Mouse (Mus musculus) CH12.LX (cell line): ENCODE results near the gene Fam20b. TPM values are rescaled to one million over a fixed set of nuclear protein-coding genes. Genes with fewer than 3 reads are reported as not detected.

Experiments used
- DNase-seq: peaks from one replicate; pipeline ENCODE4 v3.0.0-alpha.2; 2013; ENCODE audit errors: extremely low read depth
- H3K27ac ChIP-seq: 2 replicates; pipeline ENCODE4 v1.5.1; 2012; ENCODE audit warnings: low read depth, mild to moderate bottlenecking, control low read depth, moderate library complexity; ENCODE audit not compliant: insufficient read depth
- H3K27me3 ChIP-seq: replicated peaks from 2 replicates; pipeline ENCODE3; 2012; ENCODE audit warnings: inconsistent platforms
- H3K36me3 ChIP-seq, 2 experiments: replicated peaks in 1 of 2; 2 replicates each; pipeline versions ENCODE3 to v1.6.1; 2012; ENCODE audit warnings: inconsistent platforms in 1 of 2, low read length in 1 of 2, mild to moderate bottlenecking in 1 of 2, mixed read lengths in 1 of 2, moderate library complexity in 1 of 2; ENCODE audit not compliant: control insufficient read depth in 1 of 2, insufficient read depth in 1 of 2
- H3K4me1 ChIP-seq, 2 experiments: 2 replicates each; pipeline ENCODE4 v1.6.1; 2012; ENCODE audit warnings: inconsistent platforms in 1 of 2, moderate library complexity in 1 of 2; ENCODE audit not compliant: insufficient read depth in 2 of 2, control insufficient read depth in 1 of 2
- H3K4me2 ChIP-seq: 2 replicates; pipeline ENCODE4 v1.6.1; 2012; ENCODE audit warnings: low read depth, mild to moderate bottlenecking, control low read depth; ENCODE audit not compliant: poor library complexity, insufficient read depth, severe bottlenecking
- H3K4me3 ChIP-seq, 3 experiments: fragments of 150-350 bp in 1 of 3; sonication (generic) in 1 of 3; replicated peaks in 1 of 3; 2 replicates each; pipeline versions ENCODE3 to v1.5.1; 2011 to 2012; ENCODE audit warnings: low read depth in 2 of 3, low read length in 2 of 3, mild to moderate bottlenecking in 2 of 3, moderate library complexity in 2 of 3, control low read depth in 1 of 3, improper control_type of control experiment in 1 of 3, inconsistent platforms in 1 of 3, mixed read lengths in 1 of 3; ENCODE audit not compliant: poor library complexity in 1 of 3
- H3K79me2 ChIP-seq: replicated peaks from 2 replicates; pipeline ENCODE4 v1.6.1; 2012; ENCODE audit warnings: mild to moderate bottlenecking, moderate library complexity; ENCODE audit not compliant: control insufficient read depth, poor library complexity, insufficient read depth, severe bottlenecking; ENCODE audit errors: extremely low read depth
- H3K9ac ChIP-seq: 2 replicates; pipeline ENCODE4 v1.6.1; 2012; ENCODE audit warnings: low read depth, mild to moderate bottlenecking, control low read depth, moderate library complexity; ENCODE audit not compliant: insufficient read depth
- H3K9me3 ChIP-seq: replicated peaks from 2 replicates; pipeline ENCODE3; 2012; ENCODE audit warnings: low read length, inconsistent platforms, mixed read lengths
- BHLHE40 ChIP-seq: IDR thresholded peaks from 2 replicates; pipeline ENCODE4 v1.6.1; 2011; ENCODE audit warnings: mild to moderate bottlenecking, low read depth, low read length, improper control_type of control experiment
- CHD1 ChIP-seq: IDR thresholded peaks from 2 replicates; pipeline ENCODE4 v1.6.1; 2012; ENCODE audit warnings: low read depth, low read length, improper control_type of control experiment, inconsistent platforms
- CHD2 ChIP-seq: IDR thresholded peaks from 2 replicates; pipeline ENCODE4 v1.6.1; 2011; ENCODE audit warnings: low read length, improper control_type of control experiment
- CTCF ChIP-seq, 2 experiments: IDR thresholded peaks in 1 of 2; conservative IDR thresholded peaks in 1 of 2; 2 replicates each; pipeline ENCODE4 v1.5.1; 2011 to 2012; ENCODE audit warnings: low read depth in 2 of 2, low read length in 2 of 2, improper control_type of control experiment in 1 of 2, inconsistent platforms in 1 of 2, mild to moderate bottlenecking in 1 of 2, moderate library complexity in 1 of 2
- GABPA ChIP-seq: IDR thresholded peaks from 2 replicates; pipeline ENCODE4 v1.6.1; 2012; ENCODE audit warnings: low read depth, low read length, improper control_type of control experiment, inconsistent platforms; ENCODE audit not compliant: insufficient replicate concordance
- HCFC1 ChIP-seq: IDR thresholded peaks from 2 replicates; pipeline ENCODE4 v1.6.1; 2012; ENCODE audit warnings: low read depth, mild to moderate bottlenecking, inconsistent platforms, low read length, improper control_type of control experiment
- JUN ChIP-seq: IDR thresholded peaks from 2 replicates; pipeline ENCODE4 v1.6.1; 2011; ENCODE audit warnings: low read depth, mild to moderate bottlenecking, low read length, improper control_type of control experiment, moderate library complexity; ENCODE audit not compliant: insufficient read depth
- JUND ChIP-seq: conservative IDR thresholded peaks from 2 replicates; pipeline ENCODE4 v1.6.1; 2011; ENCODE audit warnings: low read depth, low read length, improper control_type of control experiment
- KAT2A ChIP-seq: IDR thresholded peaks from 2 replicates; pipeline ENCODE4 v1.6.1; 2012; ENCODE audit warnings: low read length, improper control_type of control experiment, inconsistent platforms; ENCODE audit not compliant: insufficient replicate concordance
- MAFK ChIP-seq: IDR thresholded peaks from 2 replicates; pipeline ENCODE4 v1.6.1; 2011; ENCODE audit warnings: low read length, improper control_type of control experiment; ENCODE audit not compliant: insufficient replicate concordance
- MEF2A ChIP-seq: IDR thresholded peaks from 2 replicates; pipeline ENCODE4 v1.6.1; 2014; ENCODE audit warnings: low read depth, mild to moderate bottlenecking, inconsistent platforms, low read length, improper control_type of control experiment, borderline replicate concordance
- MXI1 ChIP-seq: IDR thresholded peaks from 2 replicates; pipeline ENCODE4 v1.6.1; 2011; ENCODE audit warnings: mild to moderate bottlenecking, low read depth, low read length, improper control_type of control experiment
- MYC ChIP-seq: IDR thresholded peaks from 2 replicates; pipeline ENCODE4 v1.6.1; 2011; ENCODE audit warnings: low read depth, mild to moderate bottlenecking, improper control_type of control experiment, low read length
- NRF1 ChIP-seq: IDR thresholded peaks from 2 replicates; pipeline ENCODE4 v1.6.1; 2014; ENCODE audit warnings: low read depth, mild to moderate bottlenecking, inconsistent platforms, low read length, improper control_type of control experiment, moderate library complexity
- POLR2AphosphoS2 ChIP-seq: IDR thresholded peaks from 2 replicates; pipeline ENCODE4 v1.6.1; 2011; ENCODE audit warnings: low read depth, low read length, improper control_type of control experiment
- RAD21 ChIP-seq: IDR thresholded peaks from 2 replicates; pipeline ENCODE4 v1.6.1; 2011; ENCODE audit warnings: low read depth, mild to moderate bottlenecking, low read length, improper control_type of control experiment, moderate library complexity
- RCOR1 ChIP-seq: conservative IDR thresholded peaks from 2 replicates; pipeline ENCODE4 v1.6.1; 2012; ENCODE audit warnings: low read depth, mild to moderate bottlenecking, inconsistent platforms, low read length, improper control_type of control experiment
- SIN3A ChIP-seq: IDR thresholded peaks from 2 replicates; pipeline ENCODE4 v1.6.1; 2012; ENCODE audit warnings: low read length, improper control_type of control experiment, inconsistent platforms
- SMC3 ChIP-seq: IDR thresholded peaks from 2 replicates; pipeline ENCODE4 v1.6.1; 2011; ENCODE audit warnings: low read depth, low read length, improper control_type of control experiment
- TBP ChIP-seq: conservative IDR thresholded peaks from 2 replicates; pipeline ENCODE4 v1.6.1; 2011; ENCODE audit warnings: low read depth, low read length, improper control_type of control experiment
- UBTF ChIP-seq: IDR thresholded peaks from 2 replicates; pipeline ENCODE4 v1.6.1; 2012; ENCODE audit warnings: low read depth, mild to moderate bottlenecking, inconsistent platforms, low read length, improper control_type of control experiment, moderate library complexity
- USF1 ChIP-seq: IDR thresholded peaks from 2 replicates; pipeline ENCODE4 v1.6.1; 2014; ENCODE audit warnings: low read depth, mild to moderate bottlenecking, inconsistent platforms, low read length, improper control_type of control experiment
- ZC3H11A ChIP-seq: IDR thresholded peaks from 2 replicates; pipeline ENCODE4 v1.6.1; 2012; ENCODE audit warnings: low read depth, mild to moderate bottlenecking, inconsistent platforms, low read length, improper control_type of control experiment
- ZKSCAN1 ChIP-seq: IDR thresholded peaks from 2 replicates; pipeline ENCODE4 v1.6.1; 2012; ENCODE audit warnings: low read depth, inconsistent platforms, low read length, improper control_type of control experiment, borderline replicate concordance
- ZMIZ1 ChIP-seq: IDR thresholded peaks from 2 replicates; pipeline ENCODE4 v1.6.1; 2012; ENCODE audit warnings: low read depth, mild to moderate bottlenecking, inconsistent platforms, low read length, improper control_type of control experiment
- dilution Hi-C: fragments of 300-500 bp; cut with MboI; formaldehyde crosslinking; loops from 2 replicates; pipeline ENCODE4 v1.14.3; 2020; ENCODE audit warnings: low sequenced_read_pairs; ENCODE audit not compliant: extremely low pct_unique_long_range_greater_than_20kb, extremely low pct_ligation_motif_present
- in situ Hi-C: fragments of 300-500 bp; cut with MboI; formaldehyde crosslinking; loops from 3 replicates; pipeline ENCODE4 v1.14.3; 2019; ENCODE audit warnings: low sequenced_read_pairs, low pct_ligation_motif_present, low pct_unique_long_range_greater_than_20kb, mixed read lengths
- polyA plus RNA-seq: library from polyadenylated mRNA; unstranded; fragments of >175 nt; gene quantifications from 2 replicates; pipeline ENCODE4 v1.2.1, GENCODE M21; 2012; ENCODE audit warnings: low read depth; ENCODE audit not compliant: insufficient read length
- total RNA-seq, 2 experiments: library from RNA; depleted of rRNA; stranded (reverse); fragments of 300-350 nt in 1 of 2; fragments of >200 nt in 1 of 2; gene quantifications; 2 replicates each; pipeline ENCODE4 v1.2.3; 2012 to 2014

Fam20b gene
- total and polyA plus RNA-seq, 3 experiments = 21.2 to 26.5 (median 22.3) TPM

DNA sequence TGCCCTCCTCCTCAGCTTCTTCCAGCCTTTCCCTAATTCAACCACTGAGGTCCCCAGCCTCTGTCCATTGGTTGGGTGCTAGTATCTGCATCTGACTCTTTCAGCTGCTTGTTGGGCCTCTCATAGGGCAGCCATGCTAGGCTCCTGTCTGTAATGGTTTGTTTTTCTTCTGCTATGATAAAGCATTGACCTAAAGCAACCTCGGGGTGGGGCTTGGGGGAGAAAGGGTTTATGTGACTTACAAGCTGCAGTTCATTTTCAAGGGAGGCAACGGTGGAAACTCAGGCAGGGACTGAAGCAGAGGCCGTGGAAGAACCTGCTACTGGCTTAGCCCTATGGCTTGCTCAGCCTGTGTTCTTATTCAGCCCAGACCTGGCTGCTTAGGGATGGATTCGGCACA, 31.4 kb upstream of the Fam20b start:
- Histone ChIP-seq H3K27ac (no peak overlapping the region), H3K9ac (no peak overlapping the region), H3K4me1 (peaks cover 0 to 15% of the 10 kb centered on the region in 2 experiments; a peak in 3 of 4 replicates), H3K27me3 (no peaks in the 10 kb centered on the region), H3K36me3 (no peaks in the 10 kb centered on the region), H3K9me3 (no peaks in the 10 kb centered on the region), H3K79me2 (no peaks in the 10 kb centered on the region), H3K4me3 (no peak overlapping the region), H3K4me2 (no peak overlapping the region)
- TF ChIP-seq SIN3A (no peak), MYC (no peak), CHD2 (no peak), JUN (no peak), USF1 (no peak), NRF1 (no peak), ZKSCAN1 (no peak), UBTF (no peak), MEF2A (no peak), CHD1 (no peak)
- dilution Hi-C loops = no loop called here
- no peak for DNase-seq
- in situ Hi-C loops = no loop called here

DNA sequence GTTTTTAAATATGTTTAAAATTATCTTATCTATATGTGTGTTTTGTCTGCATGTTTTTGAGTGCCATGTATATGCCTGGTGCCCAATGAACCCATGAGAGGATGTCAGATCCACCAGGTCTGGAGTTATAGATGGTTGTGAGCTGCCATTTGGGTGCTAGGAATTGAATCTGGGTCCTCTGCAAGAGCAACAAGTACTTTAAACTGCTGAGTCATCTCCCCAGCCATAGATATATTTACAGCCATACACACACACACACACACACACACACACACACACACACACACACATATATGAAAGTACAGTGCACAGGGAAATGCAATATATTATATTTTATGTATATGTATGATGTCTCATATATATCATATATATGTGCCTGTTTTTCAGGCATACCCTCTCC, 30.2 kb upstream of the Fam20b start:
- no peak overlapping the region for H3K9ac ChIP-seq
- H3K9me3 ChIP-seq = no peaks in the 10 kb centered on the region
- H3K4me2 ChIP-seq = no peak overlapping the region
- no peaks in the 10 kb centered on the region for H3K27me3 ChIP-seq
- H3K79me2 ChIP-seq = no peaks in the 10 kb centered on the region
- H3K27ac ChIP-seq = no peak overlapping the region
- H3K4me3 ChIP-seq = no peak overlapping the region
- H3K4me1 ChIP-seq = peaks cover 0 to 15% of the 10 kb centered on the region in 2 experiments; a peak in 3 of 4 replicates
- in situ Hi-C loops (loop anchor here (10.0 to 25.0 kb wide), 2 partner anchors 538 to 706 kb away; partner anchors contain the start of gene Cryzl2), dilution Hi-C loops (no loop called here)
- no peaks in the 10 kb centered on the region for H3K36me3 ChIP-seq
- TF ChIP-seq GABPA (no peak), MAFK (peak; percentile 53; the same call in 1 of the 2 replicates)
- DNase-seq = no peak

DNA sequence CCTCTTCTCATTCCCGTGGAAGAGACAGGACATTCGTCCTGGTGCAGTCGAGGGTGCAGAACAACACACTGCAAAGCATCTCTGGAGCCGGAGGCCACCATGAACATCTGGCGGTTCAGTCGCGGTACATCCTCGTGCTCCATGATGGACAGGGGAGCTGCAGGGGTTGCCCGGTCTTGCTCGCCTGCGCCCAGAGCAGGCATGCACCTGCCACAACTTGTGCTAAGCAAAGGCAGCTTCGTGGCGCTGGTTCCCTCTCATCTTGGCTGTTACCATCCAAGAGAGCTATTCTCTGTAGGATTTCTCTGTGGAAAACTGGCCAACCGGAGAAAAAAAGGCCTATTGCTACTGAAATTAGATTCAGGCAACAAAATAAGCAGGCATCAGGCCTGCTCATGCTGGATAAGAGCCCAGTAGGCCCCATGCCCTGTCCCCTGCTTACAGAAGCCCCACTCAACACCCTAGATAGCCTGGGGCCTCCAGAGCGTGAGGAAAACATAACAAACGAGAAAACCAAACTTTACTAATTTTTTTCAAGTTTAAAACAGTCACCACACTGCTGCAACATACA, 29.6 kb upstream of the Fam20b start:
- H3K4me2 ChIP-seq = no peak overlapping the region
- H3K4me3 ChIP-seq = no peak overlapping the region
- TF ChIP-seq MXI1 (no peak), MEF2A (no peak), BHLHE40 (no peak), SIN3A (no peak), RCOR1 (no peak), CHD2 (no peak), USF1 (no peak), ZC3H11A (no peak), HCFC1 (no peak), JUND (no peak), JUN (no peak), KAT2A (no peak), ZMIZ1 (no peak), RAD21 (no peak), CTCF (conservative IDR thresholded peaks at IDR 0.05 in 1 of 2, IDR thresholded peaks at IDR 0.05 in 1 of 2; ENCODE audit: low read depth in 2 of 2, low read length in 2 of 2) (no peak), POLR2AphosphoS2 (no peak), TBP (no peak), SMC3 (no peak), CHD1 (no peak)
- H3K9ac ChIP-seq = no peak overlapping the region
- no peaks in the 10 kb centered on the region for H3K27me3 ChIP-seq
- in situ Hi-C loops = loop anchor here (10.0 to 25.0 kb wide), 2 partner anchors 539 to 706 kb away; partner anchors contain the start of gene Cryzl2
- no peaks in the 10 kb centered on the region for H3K36me3 ChIP-seq
- H3K27ac ChIP-seq = no peak overlapping the region
- no peak for DNase-seq
- H3K9me3 ChIP-seq = no peaks in the 10 kb centered on the region
- H3K79me2 ChIP-seq = no peaks in the 10 kb centered on the region
- peaks cover 0 to 15% of the 10 kb centered on the region in 2 experiments; a peak in 3 of 4 replicates for H3K4me1 ChIP-seq
- dilution Hi-C loops = no loop called here
